Mouse (Mus musculus) right cerebral cortex, postnatal 25 days (tissue): ENCODE measurements around the gene Adgrg5.
A peak's percentile ranks its signal among the peaks of the same experiment; 100 is the strongest.

ENCODE experiments used
- DNase-seq: peaks from one replicate; pipeline ENCODE4 v3.0.0; 2022

Adgrg5 gene

DNA sequence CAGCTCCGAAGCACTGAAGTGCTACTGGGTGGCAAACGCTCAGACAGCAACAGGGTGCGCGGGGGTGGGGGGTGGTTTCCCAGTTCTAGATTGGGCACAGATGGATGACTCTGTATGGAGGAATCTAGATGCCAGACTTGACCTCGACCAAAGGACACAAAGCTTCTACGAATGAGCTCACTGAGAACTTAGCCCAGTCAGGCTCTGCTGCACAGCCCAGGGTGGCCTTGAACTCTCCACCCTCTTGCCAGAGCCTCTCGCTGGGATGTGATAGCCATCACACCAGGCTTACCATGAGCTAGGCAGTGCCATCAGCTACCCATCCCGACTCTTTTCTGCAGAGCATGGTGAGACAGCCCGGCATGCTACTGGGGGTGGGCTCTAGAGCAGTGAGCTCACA is 50.3 kb downstream of the Adgrg5 start:
- DNase-seq, result no peak

DNA sequence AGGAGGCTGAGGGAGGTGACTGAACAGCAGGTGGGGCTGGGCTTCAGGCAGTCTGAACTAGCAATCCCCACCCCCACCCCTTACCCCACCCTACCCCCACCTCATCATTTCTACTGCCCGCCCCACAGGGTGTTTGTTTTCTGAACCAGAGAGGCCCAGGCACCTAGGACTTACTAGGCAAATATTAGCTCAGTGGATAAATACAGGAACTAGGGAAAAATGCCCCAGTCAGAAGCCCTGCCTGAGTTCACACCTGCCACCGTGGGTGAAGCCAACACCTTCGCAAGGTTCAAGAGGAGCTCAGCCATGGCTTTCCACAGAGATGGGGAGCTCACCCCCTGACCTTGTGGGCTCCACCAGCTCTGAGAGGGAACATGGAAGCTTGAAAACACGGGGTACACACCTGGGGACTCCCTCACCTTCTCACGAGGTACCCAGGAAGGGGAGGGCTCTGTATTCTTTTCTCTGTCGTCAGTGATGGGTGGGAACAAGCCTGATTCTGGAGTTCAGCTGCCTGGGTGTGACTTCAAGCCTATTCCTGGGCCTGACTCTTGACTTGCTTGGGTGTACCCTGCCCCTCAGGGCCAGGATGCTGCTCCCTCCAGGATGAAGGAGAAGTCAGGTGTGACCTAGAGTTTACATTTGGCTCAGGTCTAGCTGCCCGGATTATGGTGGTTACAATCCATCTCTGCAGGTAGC is 51.1 kb downstream of the Adgrg5 start, which contains the start of gene Adgrg1:
Gene Adgrg1, plus strand, starts transcription at position 285 of the 699 bp plus-strand sequence.
- no peak for DNase-seq

DNA sequence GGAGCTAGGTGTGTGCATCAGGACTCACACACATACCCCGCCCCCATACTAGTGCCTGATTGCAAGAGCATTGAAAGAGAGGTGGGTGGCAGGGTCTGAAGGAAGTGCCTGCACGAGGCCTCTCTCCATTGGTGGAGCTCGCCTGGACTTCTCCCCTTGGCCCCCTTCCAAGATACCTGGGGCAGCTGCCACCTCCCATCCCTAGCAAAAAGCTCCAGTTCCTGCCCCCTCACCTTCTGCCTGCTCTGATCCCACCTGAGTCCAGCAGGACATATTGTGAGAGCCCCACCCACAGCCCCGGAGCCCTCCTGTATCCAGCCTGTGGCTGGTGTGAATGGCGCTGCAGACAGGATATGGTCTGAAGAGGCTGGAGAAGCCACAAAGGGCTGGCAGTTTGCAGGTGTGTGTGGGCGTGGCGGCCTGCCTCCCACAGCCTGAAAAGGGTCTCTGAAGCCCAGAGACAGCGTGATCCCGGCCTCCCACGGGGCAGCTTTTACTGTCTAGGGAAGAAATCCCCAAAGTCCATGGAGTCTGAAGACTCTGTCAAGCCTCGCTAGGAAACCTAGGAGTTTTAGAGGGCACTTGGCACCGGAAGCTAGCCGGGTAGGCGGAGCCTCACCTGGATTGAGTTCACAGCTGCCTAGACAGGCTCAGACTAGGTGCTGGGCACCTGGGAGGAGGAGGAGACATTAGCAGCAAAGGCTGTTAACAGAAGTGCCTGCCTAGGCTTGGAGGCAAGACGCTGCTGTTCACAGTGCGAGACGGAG is 53.3 kb downstream of the Adgrg5 start:
- no peak for DNase-seq

DNA sequence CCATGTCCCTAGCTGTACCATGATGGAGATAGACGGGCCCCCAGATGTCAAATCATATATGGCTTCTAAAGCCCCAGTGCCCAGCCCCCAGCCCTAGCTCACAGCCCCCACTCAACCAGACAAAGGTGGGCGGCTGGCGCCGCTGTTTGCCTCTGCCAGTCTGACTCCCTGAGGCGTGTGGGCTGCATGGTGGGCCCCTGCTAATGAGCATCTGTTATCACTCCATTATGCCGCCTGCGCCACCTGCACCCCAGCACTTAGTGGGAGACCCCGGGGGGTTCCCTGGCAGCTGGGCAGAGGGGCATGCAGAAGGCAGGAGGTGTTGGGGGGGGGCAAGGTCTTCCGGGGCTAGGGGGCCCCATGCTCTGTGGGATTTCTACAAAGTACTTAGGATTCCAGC is 54.6 kb downstream of the Adgrg5 start:
- no peak for DNase-seq

DNA sequence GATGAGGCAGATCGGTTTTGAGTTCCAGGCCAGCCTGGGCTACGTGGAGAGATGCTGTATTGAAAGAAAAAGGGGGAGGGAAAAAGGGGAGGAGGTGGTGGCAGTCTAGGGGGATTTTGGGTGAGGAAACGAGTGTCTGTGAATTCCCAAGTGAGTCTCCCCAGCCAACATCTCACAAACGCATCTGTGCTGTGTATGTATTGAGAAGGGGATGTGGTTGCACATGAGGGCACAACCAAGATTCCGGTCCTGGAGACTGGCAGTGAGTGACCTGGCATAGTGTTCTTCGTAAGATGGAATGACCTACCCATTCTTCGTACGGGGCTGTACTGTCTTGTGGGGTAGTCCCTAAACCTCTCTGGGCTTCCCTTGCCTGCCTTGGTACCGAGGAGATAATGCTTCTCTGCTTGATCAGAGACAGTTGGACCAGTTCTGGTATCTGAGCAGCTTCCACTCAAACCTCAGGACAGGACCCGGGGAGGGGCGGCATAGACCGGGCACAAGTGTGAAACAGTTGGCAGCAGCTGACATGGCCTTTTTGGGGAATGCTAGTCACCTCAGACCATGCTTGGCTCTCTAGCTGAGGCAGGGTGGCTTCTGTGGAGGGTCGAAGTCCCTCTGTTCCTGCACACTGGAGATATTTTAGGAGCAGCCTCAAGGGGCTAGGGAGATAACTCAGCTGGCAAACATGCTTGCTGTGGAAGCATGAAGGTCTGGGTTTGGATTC is 55.3 kb downstream of the Adgrg5 start:
- no peak for DNase-seq

DNA sequence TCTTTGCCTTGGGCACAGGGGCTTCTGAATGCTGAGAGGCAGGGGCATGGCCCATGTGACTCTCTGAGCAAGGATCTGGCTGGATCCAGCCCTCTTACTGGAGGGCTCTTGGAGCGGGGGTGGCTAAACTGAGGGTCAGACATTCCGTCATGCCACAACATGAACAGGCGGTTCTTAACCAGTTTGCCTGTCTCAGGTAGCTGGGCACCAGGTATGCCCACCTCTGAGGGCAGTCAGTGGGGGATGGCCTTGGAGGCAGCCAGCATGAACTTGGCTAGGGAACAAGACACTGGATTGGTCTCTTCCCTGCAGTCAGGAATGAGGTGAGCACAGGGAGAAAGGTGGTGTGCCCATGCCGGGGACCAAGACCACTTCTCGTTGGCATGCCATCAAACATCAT is 56.7 kb downstream of the Adgrg5 start:
- no peak for DNase-seq

DNA sequence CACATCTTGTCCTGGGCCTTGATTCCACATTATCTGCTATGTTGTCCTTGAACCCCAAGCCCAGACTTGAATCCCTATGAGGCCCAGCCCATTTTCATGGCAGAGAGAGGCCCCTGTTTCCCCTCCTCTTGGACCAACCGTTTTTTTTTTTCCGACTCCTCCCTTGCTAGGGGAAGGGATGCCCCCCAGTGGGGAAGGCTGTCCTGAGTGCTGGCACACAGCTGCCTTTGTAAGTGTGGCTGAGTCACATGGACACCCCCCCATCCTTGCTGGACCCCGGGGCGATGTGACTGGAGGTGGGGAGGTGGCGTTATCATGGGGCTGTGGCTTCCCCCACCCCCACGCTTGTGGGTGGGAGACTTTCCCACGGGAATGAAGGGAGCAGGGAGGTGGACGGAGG is 57.5 kb downstream of the Adgrg5 start:
- no peak for DNase-seq

DNA sequence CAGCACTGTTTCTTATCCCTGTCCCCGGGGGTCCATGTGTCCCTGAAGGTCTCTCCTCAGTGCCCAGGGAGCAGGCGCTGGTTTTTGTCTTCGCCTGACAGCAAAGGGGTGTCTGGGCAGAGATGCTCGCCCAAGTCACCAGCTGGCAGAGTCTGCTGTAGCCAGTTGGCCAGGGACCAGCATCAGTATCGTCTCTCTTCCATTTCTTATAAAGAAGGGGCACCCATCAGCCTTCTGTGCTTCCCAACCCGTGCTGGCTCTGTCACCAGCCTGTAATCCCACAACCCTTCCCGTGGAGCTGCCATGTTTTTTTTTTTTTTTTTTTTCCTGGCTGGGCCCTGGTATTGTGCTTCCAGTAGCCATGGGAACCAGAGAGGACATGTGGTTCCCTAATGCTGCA is 58.4 kb downstream of the Adgrg5 start:
- DNase-seq, result no peak

DNA sequence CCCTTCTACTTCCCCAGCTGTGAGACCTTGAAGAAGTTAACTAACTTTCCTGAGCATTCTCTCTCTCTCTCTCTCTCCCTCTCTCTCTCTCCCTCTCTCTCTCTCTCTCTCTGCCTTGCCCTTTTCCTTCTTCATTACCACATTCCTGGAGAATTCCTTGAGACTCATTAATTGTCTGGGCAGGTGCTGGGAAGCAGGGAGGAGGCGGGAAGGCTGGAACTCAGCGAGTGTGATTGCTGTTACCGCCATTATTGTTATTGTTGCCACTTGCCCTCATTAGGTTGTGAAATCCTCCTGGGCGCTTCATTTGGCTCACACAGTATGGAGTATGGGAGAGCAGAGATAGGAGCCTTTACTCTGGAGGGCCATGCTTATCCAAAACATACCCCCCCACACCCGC is 59.7 kb downstream of the Adgrg5 start:
- DNase-seq, result no peak

DNA sequence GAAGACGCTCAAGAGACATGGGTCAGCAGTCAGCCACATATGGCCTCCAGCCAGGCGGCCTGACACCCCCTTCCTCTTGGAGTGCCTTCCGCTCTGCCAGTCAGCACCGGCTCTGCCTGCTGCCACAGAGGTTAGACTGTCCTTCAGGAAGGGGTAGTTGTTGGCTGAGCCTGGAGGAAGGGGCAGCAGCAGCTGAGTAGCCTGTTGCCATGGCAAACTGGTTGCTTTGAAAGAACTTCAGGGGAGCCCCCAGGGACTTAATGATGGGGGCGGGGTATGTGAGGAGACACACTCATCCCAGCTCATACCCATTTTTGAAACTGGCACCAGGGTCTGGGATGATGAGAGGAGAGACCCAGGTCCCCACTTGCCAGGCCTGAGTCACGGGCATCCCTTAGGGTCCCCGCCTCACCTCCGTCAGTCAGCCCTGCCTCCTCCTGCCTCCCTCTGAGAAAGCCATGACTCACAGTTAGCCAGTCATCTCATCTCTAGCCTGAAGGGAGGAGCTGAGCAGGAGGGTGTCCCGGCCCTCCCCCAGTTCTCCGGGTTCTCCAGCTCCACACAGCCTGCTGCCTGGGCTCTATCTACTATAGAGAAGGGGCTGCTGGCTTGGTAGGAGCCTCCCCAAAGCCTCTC is 60.5 kb downstream of the Adgrg5 start:
- peak; percentile 68 for DNase-seq

DNA sequence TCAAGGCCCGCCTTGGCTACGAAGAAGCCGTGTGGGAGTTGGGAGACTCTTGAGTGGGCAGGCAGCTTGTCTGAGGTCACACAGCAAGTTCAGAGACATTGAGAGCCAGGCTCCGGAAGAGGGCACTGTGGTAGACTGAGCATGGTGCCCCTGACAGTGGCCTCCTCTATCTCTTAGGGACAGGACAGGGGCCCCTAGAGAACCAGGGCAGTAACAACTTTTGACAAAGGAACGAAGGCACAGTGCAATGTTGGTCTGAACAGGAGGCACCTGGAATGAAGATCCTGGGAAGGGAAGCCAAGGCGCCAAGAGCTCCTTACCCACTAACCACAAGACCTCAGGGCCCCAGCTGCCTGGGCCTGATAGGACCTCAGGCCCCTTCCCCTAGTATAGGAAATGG is 61.5 kb downstream of the Adgrg5 start:
- DNase-seq, result no peak

DNA sequence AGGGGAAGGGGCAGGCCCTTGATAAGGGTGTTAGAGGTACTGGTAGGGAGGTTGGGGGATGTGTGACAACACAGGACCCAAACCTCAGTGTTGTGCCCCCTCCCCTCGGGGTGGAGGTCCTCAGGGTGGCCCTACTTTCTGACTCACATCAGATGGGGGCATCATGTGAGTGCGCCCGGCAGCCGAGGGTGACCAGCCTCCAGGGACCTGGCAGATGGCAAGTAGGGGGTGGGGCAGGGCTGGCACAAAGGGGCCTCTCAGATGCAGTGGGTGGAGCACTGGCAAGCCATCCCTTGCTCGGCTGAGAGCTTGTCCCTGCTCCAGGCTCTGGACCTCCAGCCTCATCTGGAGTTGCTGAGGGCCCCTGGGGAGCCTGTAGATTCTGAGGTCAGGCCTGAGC is 63.2 kb downstream of the Adgrg5 start:
- DNase-seq, result no peak

DNA sequence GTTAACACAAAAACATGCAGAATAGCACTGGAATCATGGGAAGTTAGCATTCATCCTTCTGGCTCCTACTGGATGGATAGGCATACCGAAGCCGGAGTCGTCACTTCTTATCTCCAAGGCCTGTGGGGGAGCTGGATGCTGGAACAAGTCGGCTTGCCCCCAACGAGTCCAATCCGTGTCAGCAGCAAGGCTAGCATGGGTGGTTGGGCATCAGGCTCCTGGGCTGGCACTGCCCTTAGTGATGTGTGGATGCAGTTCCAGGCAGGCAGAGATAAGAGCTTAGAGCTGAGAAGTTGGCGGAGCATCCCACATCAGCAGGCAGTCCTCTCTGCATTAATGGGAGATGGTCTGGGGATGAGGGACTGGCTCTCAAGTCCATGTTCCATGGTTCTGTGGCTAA is 64.1 kb downstream of the Adgrg5 start:
- no peak for DNase-seq

DNA sequence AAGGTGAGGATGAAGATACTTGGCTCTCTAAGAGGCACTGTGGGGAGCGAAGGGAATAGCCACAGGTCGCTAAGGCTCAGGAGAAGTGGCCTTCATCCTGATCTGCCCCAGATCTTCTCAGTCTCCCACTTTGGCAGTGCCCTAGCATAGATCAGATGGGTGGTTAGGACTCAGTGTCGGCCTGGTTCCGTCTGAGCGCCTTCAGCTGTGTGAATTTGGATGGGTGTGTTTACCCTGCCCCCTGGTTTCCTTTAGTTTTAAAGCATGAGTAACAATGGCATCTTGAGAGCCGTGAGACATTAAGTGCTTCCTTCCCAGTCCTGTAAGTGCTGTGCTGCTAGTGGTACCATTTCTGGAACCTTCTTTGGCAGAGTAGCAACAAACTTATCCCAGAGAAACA is 65.1 kb downstream of the Adgrg5 start:
- DNase-seq, result no peak

DNA sequence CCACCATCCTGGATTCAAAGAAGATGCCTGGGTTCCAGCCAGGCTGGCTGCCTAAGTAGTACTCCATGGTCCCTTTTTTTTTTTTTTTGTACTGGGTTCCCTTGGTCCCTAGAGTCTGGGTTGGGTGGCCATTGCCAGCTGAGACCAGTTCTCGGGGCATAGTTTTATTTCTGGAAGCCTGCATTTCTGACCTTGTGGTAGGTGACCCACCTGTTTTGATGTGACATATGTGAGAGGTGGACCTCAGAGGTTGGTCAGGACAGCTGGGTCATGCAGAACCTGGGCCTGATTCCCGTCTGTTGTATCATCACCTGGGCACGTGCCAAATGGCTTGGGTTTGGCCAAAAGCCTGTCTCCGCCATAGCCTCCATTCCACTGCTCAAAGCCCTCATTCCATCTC is 66.2 kb downstream of the Adgrg5 start:
- DNase-seq, result no peak

DNA sequence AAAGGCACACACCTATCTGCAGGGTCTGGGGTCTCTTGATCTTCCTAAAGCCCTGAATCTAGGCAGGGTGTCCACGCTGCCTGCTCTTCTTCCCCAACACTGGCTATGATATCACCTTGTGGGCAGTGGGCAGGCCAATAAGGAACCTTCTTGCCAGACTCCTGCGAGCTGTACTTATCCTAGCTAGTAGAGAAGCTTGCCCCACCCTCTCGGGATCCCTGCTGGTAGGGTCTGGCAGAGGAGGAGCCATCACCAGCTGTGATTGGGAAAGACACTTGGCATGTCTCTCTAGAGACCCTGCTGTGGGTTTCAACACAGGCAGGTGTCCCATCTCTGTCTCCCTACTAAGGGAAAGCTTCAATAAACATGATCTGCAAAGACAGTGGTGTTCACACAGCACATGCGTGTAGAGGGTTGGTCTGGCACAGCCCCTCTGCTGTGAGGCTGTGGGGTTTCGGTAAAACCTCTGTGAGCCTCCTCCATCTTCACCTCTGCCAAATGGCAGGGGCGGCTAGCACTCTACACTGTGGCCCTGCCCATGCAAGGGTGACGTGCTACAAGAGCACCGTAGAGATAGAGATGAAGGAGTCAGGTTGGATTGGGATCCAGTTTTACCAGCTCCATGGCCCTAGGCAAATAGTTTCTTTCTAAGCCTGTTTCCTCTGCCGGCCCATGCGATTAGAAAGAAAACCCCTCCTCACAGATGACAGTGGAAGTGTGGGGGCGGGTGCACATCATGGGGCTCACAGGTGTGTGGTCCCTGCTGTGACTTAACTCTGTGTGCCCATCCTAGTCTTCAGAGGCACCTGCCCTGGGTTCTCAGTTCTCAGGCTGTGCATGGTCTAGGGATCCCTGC is 67.3 kb downstream of the Adgrg5 start:
- DNase-seq, result no peak

DNA sequence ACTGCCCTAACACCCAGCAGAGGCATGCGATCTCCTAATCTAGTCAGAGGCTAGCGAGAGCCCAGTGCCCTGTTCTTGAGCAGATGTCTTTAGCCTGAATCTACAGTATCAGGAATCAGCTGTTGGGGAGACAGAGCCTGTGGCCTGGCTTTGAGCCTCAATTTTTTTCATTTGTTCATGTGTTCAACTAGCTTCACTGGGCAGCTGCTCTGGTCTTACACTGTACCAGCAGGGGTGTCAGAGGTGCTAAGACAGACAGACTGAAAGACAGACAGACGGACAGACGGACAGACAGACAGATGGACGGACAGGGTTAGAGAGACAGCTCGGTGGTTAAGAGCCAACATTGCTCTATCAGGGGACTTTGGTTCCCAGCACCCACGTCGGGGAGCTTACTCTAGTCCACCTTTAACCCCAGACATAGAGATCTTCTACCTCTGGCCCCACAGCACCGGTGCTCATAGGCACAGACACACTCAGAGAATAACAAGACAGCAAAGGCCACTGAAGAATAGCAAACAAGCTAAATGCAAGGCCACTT is 68.0 kb downstream of the Adgrg5 start:
- no peak for DNase-seq

DNA sequence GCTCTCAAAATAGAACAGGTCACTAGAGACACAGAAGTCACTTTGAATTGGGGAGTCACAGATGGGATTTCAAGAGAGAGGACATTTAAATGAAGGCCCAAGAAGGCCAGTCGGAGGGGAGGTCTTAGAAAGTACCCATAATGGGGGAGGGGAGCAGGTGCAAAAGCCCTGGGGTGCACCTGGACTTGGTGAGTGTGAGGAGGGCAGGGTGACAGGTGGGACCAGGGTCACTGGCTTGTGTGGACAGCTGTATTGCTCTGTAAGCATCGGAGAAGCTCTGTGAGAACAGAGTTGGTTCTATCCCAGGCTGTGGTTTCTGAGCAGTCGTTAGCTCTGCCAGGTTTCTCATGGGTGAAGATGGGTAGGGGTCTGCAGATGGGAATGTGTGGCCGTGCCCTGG is 68.5 kb downstream of the Adgrg5 start:
- DNase-seq, result no peak

DNA sequence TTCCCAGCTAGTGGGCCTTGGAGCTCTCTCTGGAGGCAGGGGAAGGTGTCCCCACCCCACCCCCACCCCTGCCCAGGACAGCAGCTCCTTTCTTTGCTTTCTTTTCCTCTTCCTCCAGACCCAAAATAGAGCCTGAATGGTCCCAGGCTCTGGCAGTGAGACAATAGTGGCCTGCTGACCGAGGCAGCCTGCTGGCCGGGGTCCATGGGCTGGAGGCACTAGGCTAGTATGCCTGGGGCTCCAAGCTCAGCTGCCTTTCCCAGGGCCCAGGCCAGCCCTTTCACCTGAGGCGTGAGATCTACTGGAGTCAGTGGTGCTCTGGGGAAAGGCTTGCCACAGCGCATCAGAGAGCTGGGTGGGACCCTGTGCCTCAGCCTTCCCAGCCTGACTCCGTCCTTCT is 69.0 kb downstream of the Adgrg5 start:
- DNase-seq, result peak; percentile 60
